Mouse (Mus musculus) T-cell, adult 2 months (primary cell): Measurements from ENCODE around the gene Higd2a.
A peak's percentile ranks its signal among the peaks of the same experiment; 100 is the strongest.
"Not testable (repeated sequence)": the region's sequence is repeated elsewhere in the genome, so short reads cannot be mapped to it uniquely, and the experiment has no call there.

ENCODE experiments used
- DNase-seq: peaks from one replicate; pipeline ENCODE4 v3.0.0; 2022; ENCODE audit warnings: low spot score

Gene Higd2a

DNA sequence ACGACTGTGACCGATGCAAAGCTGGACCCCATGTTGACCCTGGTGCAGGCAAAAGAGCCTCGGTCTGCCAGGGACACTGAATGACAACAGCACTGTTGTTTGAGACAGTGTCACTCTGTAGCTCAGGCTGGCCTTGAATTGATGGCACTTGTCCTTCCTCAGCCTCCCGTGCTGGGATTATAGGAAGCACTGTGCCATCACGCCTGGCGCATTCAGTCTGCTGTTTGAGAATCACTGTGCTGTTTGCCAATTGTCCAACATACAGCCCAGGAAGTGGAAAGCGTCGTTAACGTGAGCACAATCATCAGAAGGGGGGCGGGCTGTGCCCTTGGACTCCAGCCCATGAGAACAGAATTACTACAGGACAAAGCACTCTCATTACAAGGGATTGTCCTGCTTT lies 7.9 kb upstream of the Higd2a start:
- DNase-seq, result no peak

- no peak for DNase-seq
These were observed 7.1 kb upstream of the Higd2a start for GRCm38 (mm10) chr13:54582860-54583259.

- DNase-seq, result no peak
These were observed 4.2 kb upstream of the Higd2a start for GRCm38 (mm10) chr13:54585831-54586230.

DNA sequence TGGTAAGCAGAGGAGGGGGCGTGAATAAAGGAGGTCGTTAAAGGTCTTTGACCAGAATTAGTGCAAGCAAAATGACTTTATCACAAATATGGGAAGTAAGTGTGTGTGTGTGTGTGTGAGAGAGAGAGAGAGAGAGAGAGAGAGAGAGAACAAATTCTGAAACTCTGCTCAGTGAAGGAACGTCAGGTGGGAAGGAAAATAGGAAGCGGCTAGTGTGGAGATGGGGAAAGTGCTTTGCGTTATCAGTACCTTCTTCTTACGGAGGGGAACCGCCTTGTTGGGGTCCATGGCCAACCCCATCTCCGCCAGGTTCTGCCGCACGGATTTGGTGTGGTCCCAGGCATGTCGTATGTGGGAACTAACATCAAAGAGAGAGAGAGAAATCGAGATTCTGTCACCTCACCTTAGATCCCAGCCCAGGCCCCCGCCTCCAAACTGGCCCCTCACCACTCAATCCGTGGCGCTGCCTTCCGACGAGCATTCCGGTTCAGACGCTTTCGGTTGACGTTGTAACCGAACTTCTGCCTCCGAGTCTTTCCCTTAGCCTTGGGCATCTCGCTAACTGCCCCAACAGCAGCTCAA lies 502 bp upstream of the Higd2a start:
- no peak for DNase-seq

- no peak for DNase-seq
These were observed 1.9 kb downstream of the Higd2a start for GRCm38 (mm10) chr13:54591776-54592356.

DNA sequence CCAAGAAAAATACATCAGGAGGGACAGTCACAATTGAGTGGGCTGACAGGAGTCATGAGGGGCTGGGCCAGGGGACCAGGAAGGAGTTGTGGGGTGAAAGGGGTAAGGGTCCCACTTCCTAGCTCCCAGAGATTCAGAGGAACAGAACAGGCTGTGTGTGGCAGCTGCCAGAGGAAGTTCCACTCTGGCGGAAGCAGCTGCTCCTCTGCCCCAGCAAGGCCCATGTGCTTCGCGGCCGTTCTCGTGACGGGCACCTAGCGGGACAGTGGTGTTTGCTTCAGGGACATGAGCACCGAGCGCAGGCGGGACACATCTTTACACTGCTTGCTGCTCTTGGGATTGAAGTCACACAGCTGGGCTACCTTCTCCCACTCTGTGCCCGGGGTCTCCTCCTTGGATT lies 3.6 kb downstream of the Higd2a start:
- no peak for DNase-seq

- no peak for DNase-seq
These were observed 6.2 kb downstream of the Higd2a start for GRCm38 (mm10) chr13:54596107-54596690.

- DNase-seq, result no peak
These were observed 6.9 kb downstream of the Higd2a start for GRCm38 (mm10) chr13:54596870-54597269.

DNA sequence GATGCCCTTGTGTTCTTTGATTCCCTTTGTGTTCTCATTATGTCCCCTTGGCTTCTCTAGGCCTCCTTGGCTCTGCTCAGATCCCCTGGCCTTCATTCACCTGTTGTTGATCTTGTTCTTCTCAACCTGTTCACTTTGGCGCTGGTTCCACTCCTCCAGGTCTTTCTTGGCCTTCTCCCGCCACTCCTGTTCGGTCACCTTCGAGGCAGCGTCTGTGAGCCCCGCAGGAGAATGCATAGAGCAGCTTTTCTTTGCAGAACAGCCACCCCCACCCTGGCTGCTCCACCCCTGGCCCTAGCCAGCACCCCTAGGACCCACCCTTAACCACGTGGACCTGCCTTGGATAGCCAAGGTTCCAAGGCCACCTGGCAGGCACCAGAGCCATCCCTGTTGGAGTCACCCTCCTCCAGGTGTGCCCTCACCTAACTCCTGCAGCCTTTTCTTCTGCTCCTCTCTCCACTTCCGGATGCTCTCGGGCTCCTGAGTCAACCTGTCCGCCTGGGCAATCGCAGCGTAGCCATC lies 8.7 kb downstream of the Higd2a start:
- DNase-seq, result no peak

GRCm38 (mm10) chr13:54602639-54603111 lies 12.7 kb downstream of the Higd2a start:
- DNase-seq, result no peak

DNA sequence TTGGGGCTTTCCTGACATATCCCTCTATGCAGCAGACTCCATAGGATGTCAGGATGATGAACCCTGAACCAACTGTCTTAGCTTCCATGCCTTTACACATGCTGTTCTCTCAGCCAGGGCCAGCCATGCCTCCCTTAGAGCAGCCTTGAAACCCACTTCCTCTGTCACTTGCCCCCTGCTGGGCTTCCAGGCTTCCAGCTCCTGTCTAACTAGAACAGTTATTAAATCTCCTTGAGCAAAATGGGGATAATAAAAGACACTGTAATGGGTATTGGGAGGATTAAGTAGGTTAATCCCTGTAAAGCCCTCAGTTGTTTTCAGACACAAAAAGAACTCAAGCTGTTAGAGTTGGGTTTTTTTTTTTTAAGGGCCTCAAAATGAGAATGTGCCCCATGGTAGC lies 13.5 kb downstream of the Higd2a start:
- DNase-seq, result no peak

- DNase-seq, result no peak
These were observed 14.2 kb downstream of the Higd2a start for GRCm38 (mm10) chr13:54604221-54604620.

- DNase-seq, result no peak
These were observed 15.4 kb downstream of the Higd2a start for GRCm38 (mm10) chr13:54605426-54605825.

- DNase-seq, result no peak
These were observed 17.2 kb downstream of the Higd2a start for GRCm38 (mm10) chr13:54607204-54607603.

GRCm38 (mm10) chr13:54608002-54608401 lies 18.0 kb downstream of the Higd2a start:
- DNase-seq, result no peak

GRCm38 (mm10) chr13:54608666-54609065 lies 18.7 kb downstream of the Higd2a start:
- DNase-seq, result no peak

GRCm38 (mm10) chr13:54609301-54609700 lies 19.3 kb downstream of the Higd2a start:
- DNase-seq, result no peak

GRCm38 (mm10) chr13:54610613-54610971 lies 20.6 kb downstream of the Higd2a start:
- DNase-seq, result no peak

- peak; percentile 83 for DNase-seq
These were observed 21.2 kb downstream of the Higd2a start, which contains the start of gene Cltb for GRCm38 (mm10) chr13:54610972-54611754. Gene Cltb, minus strand, starts transcription at chr13:54611344.

GRCm38 (mm10) chr13:54613141-54613540 lies 23.1 kb downstream of the Higd2a start:
- not testable (repeated sequence) for DNase-seq

GRCm38 (mm10) chr13:54616307-54616706 lies 26.3 kb downstream of the Higd2a start:
- no peak for DNase-seq

GRCm38 (mm10) chr13:54616998-54617397 lies 27.0 kb downstream of the Higd2a start:
- no peak for DNase-seq
